Mouse (Mus musculus): ENCODE measurements around the gene Atp2b4. TPM values are rescaled to one million over a fixed set of nuclear protein-coding genes. Genes with fewer than 3 reads are reported as not detected.

Gene Atp2b4
- polyA plus RNA-seq, 1 experiment from 2014 or later, result 15.6 TPM

- H3K27ac ChIP-seq (replicated peaks; ENCODE audit: low read depth, low read length), result no peak overlapping the region
- no peaks in the 10 kb centered on the region for H3K27me3 ChIP-seq (ENCODE audit: control insufficient read depth, insufficient read depth, low read length)
- no peak overlapping the region for H3K9ac ChIP-seq (replicated peaks; ENCODE audit: low read length)
- no peaks in the 10 kb centered on the region for H3K9me3 ChIP-seq (ENCODE audit: control insufficient read depth, low read length)
- no peak for ATAC-seq (ENCODE audit: low FRiP score, low TSS enrichment)
- DNase-seq, result no peak
- H3K4me2 ChIP-seq (ENCODE audit: low read length), result no peak overlapping the region
- 59% methylated on average over 9 of the region's 9 CpGs for WGBS
- no peak overlapping the region for H3K4me3 ChIP-seq (replicated peaks; ENCODE audit: low read depth, low read length)
- H3K4me1 ChIP-seq (ENCODE audit: control insufficient read depth, insufficient read depth, low read length), result 0 out of 2 replicates have a peak, but pooled peaks cover 4% of the 10 kb centered on the region
- no peaks in the 10 kb centered on the region for H3K36me3 ChIP-seq (ENCODE audit: control insufficient read depth, insufficient read depth, low read length)
Measured at GRCm38 (mm10) chr1:133745078-133745495, 55.8 kb downstream of the Atp2b4 start.

DNA sequence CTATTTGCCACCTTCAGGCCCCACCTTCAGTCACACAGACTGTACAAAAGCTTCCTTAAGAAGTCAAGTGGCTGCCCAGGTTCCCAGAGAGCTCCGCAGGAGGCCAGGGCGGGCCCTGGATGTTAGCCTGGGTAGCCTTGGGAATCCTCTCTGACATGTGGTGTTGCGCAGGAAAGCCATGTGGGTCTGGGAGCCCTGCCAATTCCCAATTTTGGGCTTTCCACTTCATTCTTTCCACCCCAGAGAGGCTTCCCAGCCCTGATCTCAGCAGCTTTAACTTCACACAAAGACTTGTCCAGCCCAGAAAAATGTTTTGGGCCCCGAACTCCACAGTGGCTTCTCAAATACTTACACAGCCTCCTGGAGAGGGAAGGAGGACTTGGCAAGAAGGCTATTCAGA, 56.2 kb downstream of the Atp2b4 start:
- no peaks in the 10 kb centered on the region for H3K27me3 ChIP-seq (ENCODE audit: control insufficient read depth, insufficient read depth, low read length)
- H3K36me3 ChIP-seq (ENCODE audit: control insufficient read depth, insufficient read depth, low read length), result no peaks in the 10 kb centered on the region
- ATAC-seq (ENCODE audit: low FRiP score, low TSS enrichment), result no peak
- no peak overlapping the region for H3K9ac ChIP-seq (replicated peaks; ENCODE audit: low read length)
- H3K27ac ChIP-seq (replicated peaks; ENCODE audit: low read depth, low read length), result no peak overlapping the region
- peak; percentile 54 for DNase-seq
- 59% methylated on average over 4 of the region's 4 CpGs for WGBS
- H3K4me2 ChIP-seq (ENCODE audit: low read length), result no peak overlapping the region
- H3K9me3 ChIP-seq (ENCODE audit: control insufficient read depth, low read length), result no peaks in the 10 kb centered on the region
- no peak overlapping the region for H3K4me3 ChIP-seq (replicated peaks; ENCODE audit: low read depth, low read length)
- H3K4me1 ChIP-seq (ENCODE audit: control insufficient read depth, insufficient read depth, low read length), result 0 out of 2 replicates have a peak, but pooled peaks cover 4% of the 10 kb centered on the region

- Histone ChIP-seq H3K4me2 (ENCODE audit: low read length) (no peak overlapping the region), H3K27me3 (ENCODE audit: control insufficient read depth, insufficient read depth, low read length) (no peaks in the 10 kb centered on the region), H3K4me1 (ENCODE audit: control insufficient read depth, insufficient read depth, low read length) (0 out of 2 replicates have a peak, but pooled peaks cover 4% of the 10 kb centered on the region), H3K36me3 (ENCODE audit: control insufficient read depth, insufficient read depth, low read length) (no peaks in the 10 kb centered on the region), H3K9ac (replicated peaks; ENCODE audit: low read length) (no peak overlapping the region), H3K4me3 (replicated peaks; ENCODE audit: low read depth, low read length) (no peak overlapping the region), H3K9me3 (ENCODE audit: control insufficient read depth, low read length) (no peaks in the 10 kb centered on the region), H3K27ac (replicated peaks; ENCODE audit: low read depth, low read length) (no peak overlapping the region)
- 24% methylated on average over 8 of the region's 8 CpGs for WGBS
- ATAC-seq (ENCODE audit: low FRiP score, low TSS enrichment) (no peak), DNase-seq (no peak)
Measured at GRCm38 (mm10) chr1:133742517-133742916, 58.3 kb downstream of the Atp2b4 start.

GRCm38 (mm10) chr1:133741881-133742434, 58.9 kb downstream of the Atp2b4 start:
- H3K36me3 ChIP-seq (ENCODE audit: control insufficient read depth, insufficient read depth, low read length), result no peaks in the 10 kb centered on the region
- no peak for DNase-seq
- H3K9me3 ChIP-seq (ENCODE audit: control insufficient read depth, low read length), result no peaks in the 10 kb centered on the region
- H3K4me2 ChIP-seq (ENCODE audit: low read length), result no peak overlapping the region
- 0 out of 2 replicates have a peak, but pooled peaks cover 4% of the 10 kb centered on the region for H3K4me1 ChIP-seq (ENCODE audit: control insufficient read depth, insufficient read depth, low read length)
- WGBS, result 57% methylated on average over 11 of the region's 11 CpGs
- no peak overlapping the region for H3K27ac ChIP-seq (replicated peaks; ENCODE audit: low read depth, low read length)
- no peak for ATAC-seq (ENCODE audit: low FRiP score, low TSS enrichment)
- H3K27me3 ChIP-seq (ENCODE audit: control insufficient read depth, insufficient read depth, low read length), result no peaks in the 10 kb centered on the region
- no peak overlapping the region for H3K9ac ChIP-seq (replicated peaks; ENCODE audit: low read length)
- no peak overlapping the region for H3K4me3 ChIP-seq (replicated peaks; ENCODE audit: low read depth, low read length)

- no peak for ATAC-seq (ENCODE audit: low FRiP score, low TSS enrichment)
- H3K4me2 ChIP-seq (ENCODE audit: low read length), result no peak overlapping the region
- WGBS, result 77% methylated on average over 6 of the region's 6 CpGs
- H3K27me3 ChIP-seq (ENCODE audit: control insufficient read depth, insufficient read depth, low read length), result no peaks in the 10 kb centered on the region
- 0 out of 2 replicates have a peak, but pooled peaks cover 4% of the 10 kb centered on the region for H3K4me1 ChIP-seq (ENCODE audit: control insufficient read depth, insufficient read depth, low read length)
- no peak for DNase-seq
- no peak overlapping the region for H3K27ac ChIP-seq (replicated peaks; ENCODE audit: low read depth, low read length)
- no peak overlapping the region for H3K4me3 ChIP-seq (replicated peaks; ENCODE audit: low read depth, low read length)
- H3K36me3 ChIP-seq (ENCODE audit: control insufficient read depth, insufficient read depth, low read length), result no peaks in the 10 kb centered on the region
- no peaks in the 10 kb centered on the region for H3K9me3 ChIP-seq (ENCODE audit: control insufficient read depth, low read length)
- H3K9ac ChIP-seq (replicated peaks; ENCODE audit: low read length), result no peak overlapping the region
Measured at GRCm38 (mm10) chr1:133741171-133741570, 59.7 kb downstream of the Atp2b4 start.

DNA sequence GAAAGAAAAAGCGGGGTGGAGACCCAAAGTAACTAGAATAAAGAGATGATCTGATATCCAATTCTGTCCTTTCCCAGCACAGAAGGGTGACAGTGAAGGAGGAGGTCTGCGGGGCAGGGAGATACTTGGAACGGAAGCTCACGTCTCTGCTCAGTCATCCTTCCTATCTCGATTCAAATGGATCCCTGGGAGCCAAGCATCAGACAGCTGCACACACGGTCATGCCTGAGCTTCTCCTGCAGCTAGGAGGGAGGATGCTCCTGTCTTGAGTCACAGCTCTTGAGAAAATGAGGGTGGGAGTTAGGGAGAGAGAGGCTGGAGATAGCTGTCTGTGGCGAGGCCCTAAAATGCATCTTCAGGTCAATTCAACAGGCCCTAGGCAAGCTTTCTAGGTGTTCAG, 64.2 kb downstream of the Atp2b4 start:
- Histone ChIP-seq H3K4me3 (replicated peaks; ENCODE audit: low read depth, low read length) (no peak overlapping the region), H3K4me2 (ENCODE audit: low read length) (no peak overlapping the region), H3K36me3 (ENCODE audit: control insufficient read depth, insufficient read depth, low read length) (no peaks in the 10 kb centered on the region), H3K4me1 (ENCODE audit: control insufficient read depth, insufficient read depth, low read length) (peaks cover 10% of the 10 kb centered on the region), H3K27me3 (ENCODE audit: control insufficient read depth, insufficient read depth, low read length) (no peaks in the 10 kb centered on the region), H3K9me3 (ENCODE audit: control insufficient read depth, low read length) (no peaks in the 10 kb centered on the region), H3K9ac (replicated peaks; ENCODE audit: low read length) (no peak overlapping the region), H3K27ac (replicated peaks; ENCODE audit: low read depth, low read length) (no peak overlapping the region)
- no peak for DNase-seq
- no peak for ATAC-seq (ENCODE audit: low FRiP score, low TSS enrichment)
- 64% methylated on average over 7 of the region's 7 CpGs for WGBS

GRCm38 (mm10) chr1:133735995-133736652, 64.7 kb downstream of the Atp2b4 start:
- peak overlapping the region; percentile 75 for H3K9ac ChIP-seq (replicated peaks; ENCODE audit: low read length)
- 15% methylated on average over 17 of the region's 17 CpGs for WGBS
- peak overlapping the region; percentile 65 for H3K4me2 ChIP-seq (ENCODE audit: low read length)
- peak; percentile 93 for DNase-seq
- ATAC-seq (ENCODE audit: low FRiP score, low TSS enrichment), result peak; percentile 78; the same call in 1 of the 2 replicates
- peaks cover 7% of the 10 kb centered on the region for H3K4me1 ChIP-seq (ENCODE audit: control insufficient read depth, insufficient read depth, low read length)
- no peaks in the 10 kb centered on the region for H3K27me3 ChIP-seq (ENCODE audit: control insufficient read depth, insufficient read depth, low read length)
- H3K36me3 ChIP-seq (ENCODE audit: control insufficient read depth, insufficient read depth, low read length), result no peaks in the 10 kb centered on the region
- H3K27ac ChIP-seq (replicated peaks; ENCODE audit: low read depth, low read length), result no peak overlapping the region
- H3K9me3 ChIP-seq (ENCODE audit: control insufficient read depth, low read length), result no peaks in the 10 kb centered on the region
- peak overlapping the region; percentile 43 for H3K4me3 ChIP-seq (replicated peaks; ENCODE audit: low read depth, low read length)

GRCm38 (mm10) chr1:133732814-133733213, 68.0 kb downstream of the Atp2b4 start:
- H3K27me3 ChIP-seq (ENCODE audit: control insufficient read depth, insufficient read depth, low read length), result no peaks in the 10 kb centered on the region
- H3K9me3 ChIP-seq (ENCODE audit: control insufficient read depth, low read length), result no peaks in the 10 kb centered on the region
- no peak overlapping the region for H3K4me3 ChIP-seq (replicated peaks; ENCODE audit: low read depth, low read length)
- no peak for ATAC-seq (ENCODE audit: low FRiP score, low TSS enrichment)
- no peak overlapping the region for H3K27ac ChIP-seq (replicated peaks; ENCODE audit: low read depth, low read length)
- 65% methylated on average over 11 of the region's 11 CpGs for WGBS
- no peak overlapping the region for H3K4me2 ChIP-seq (ENCODE audit: low read length)
- H3K36me3 ChIP-seq (ENCODE audit: control insufficient read depth, insufficient read depth, low read length), result peaks cover 27% of the 10 kb centered on the region
- no peak overlapping the region for H3K9ac ChIP-seq (replicated peaks; ENCODE audit: low read length)
- H3K4me1 ChIP-seq (ENCODE audit: control insufficient read depth, insufficient read depth, low read length), result peaks cover 6% of the 10 kb centered on the region
- DNase-seq, result no peak

- 87% methylated on average over 7 of the region's 7 CpGs for WGBS
- H3K9ac ChIP-seq (replicated peaks; ENCODE audit: low read length), result no peak overlapping the region
- no peaks in the 10 kb centered on the region for H3K9me3 ChIP-seq (ENCODE audit: control insufficient read depth, low read length)
- H3K27ac ChIP-seq (replicated peaks; ENCODE audit: low read depth, low read length), result no peak overlapping the region
- H3K4me1 ChIP-seq (ENCODE audit: control insufficient read depth, insufficient read depth, low read length), result no peaks in the 10 kb centered on the region
- H3K36me3 ChIP-seq (ENCODE audit: control insufficient read depth, insufficient read depth, low read length), result peaks cover 40% of the 10 kb centered on the region
- no peaks in the 10 kb centered on the region for H3K27me3 ChIP-seq (ENCODE audit: control insufficient read depth, insufficient read depth, low read length)
- no peak overlapping the region for H3K4me3 ChIP-seq (replicated peaks; ENCODE audit: low read depth, low read length)
- no peak for ATAC-seq (ENCODE audit: low FRiP score, low TSS enrichment)
- no peak overlapping the region for H3K4me2 ChIP-seq (ENCODE audit: low read length)
- DNase-seq, result no peak
Measured at GRCm38 (mm10) chr1:133728339-133728738, 72.5 kb downstream of the Atp2b4 start.
